In genomic region chr1:130387282-130387681, GRCm38 (mm10) we compare ENCODE assay signal across 10 mouse cellular contexts. TPM values are rescaled to one million over a fixed set of nuclear protein-coding genes. Genes with fewer than 3 reads are reported as not detected.
"Had no signal": no experiment of that assay in that cellular context is flagged by ENCODE, and none has a peak within 500 bp of the region (broad histone marks: within the 10 kb centered on the region; RNA-seq: fewer than 3 reads in every experiment).

No protein-coding gene starts in this region.

RNA-seq across cellular contexts. Expression of gene Cd55b, which starts 35.5 kb away (rescaled TPM):
- total RNA-seq: megakaryocyte progenitor cell, adult 5-6 weeks had no signal
- polyA plus RNA-seq: macrophage; midbrain, embryonic 10.5 days; midbrain, embryonic 12.5 days; midbrain, embryonic 14.5 days; midbrain, embryonic 16.5 days; myocyte; neural tube, embryonic 11.5 days; neural tube, embryonic 13.5 days; neural tube, embryonic 15.5 days had no signal
